Mouse (Mus musculus): ENCODE data around the gene Gm765.

DNA sequence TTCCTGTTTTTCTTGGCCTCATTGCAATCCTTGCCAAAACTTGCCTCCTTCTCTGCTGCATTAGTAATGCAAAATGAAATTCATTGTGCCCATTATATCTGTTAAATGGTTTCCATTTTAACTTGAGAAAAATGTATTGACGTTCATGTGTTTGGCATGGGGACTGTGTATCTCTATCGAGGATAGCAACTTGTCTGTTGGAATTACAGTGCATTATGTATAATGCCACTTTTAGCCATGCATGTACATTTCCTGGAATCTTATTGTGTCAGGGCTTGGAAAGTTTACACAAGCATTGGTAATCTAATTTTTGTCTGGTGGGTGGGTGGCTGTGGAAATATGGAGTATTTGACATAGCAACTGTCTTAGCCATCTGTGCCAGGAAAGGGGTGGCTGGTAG, 57.4 kb downstream of the Gm765 start:
- TF ChIP-seq POLR2A (IDR thresholded peaks at IDR 0.05; ENCODE audit: insufficient read depth, low read depth, low read length) (no peak), CTCF (IDR thresholded peaks at IDR 0.05; ENCODE audit: insufficient read depth, low read depth, low read length) (no peak)
